In genomic region chr7:115783982-115784917, GRCm38 (mm10) we compare ENCODE assay signal across 17 mouse cellular contexts.
DNase-seq lines count a peak whose midpoint lies in the region; ATAC-seq and TF ChIP-seq lines count a peak whose summit lies in the region.
"Had no signal": no experiment of that assay in that cellular context is flagged by ENCODE, and none has a peak within 500 bp of the region (broad histone marks: within the 10 kb centered on the region; RNA-seq: fewer than 3 reads in every experiment).

No protein-coding gene starts in this region.

- no peak overlapping the region for H3K4me3 ChIP-seq in liver, postnatal 0 days (ENCODE audit: low read depth, low read length)
- H3K4me3 ChIP-seq in heart, embryonic 16.5 days (ENCODE audit: low read length), result no peak overlapping the region
- no peak overlapping the region for H3K4me3 ChIP-seq in liver, embryonic 12.5 days
- H3K4me3 ChIP-seq in stomach, embryonic 14.5 days (ENCODE audit: low read depth, low read length), result no peak overlapping the region
- H3K4me3 ChIP-seq: embryonic facial prominence, embryonic 12.5 days; forebrain, embryonic 12.5 days; hindbrain, embryonic 10.5 days; midbrain, embryonic 15.5 days had no signal

- TF ChIP-seq EP300 in liver, postnatal 0 days (IDR thresholded peaks at IDR 0.05; ENCODE audit: low read depth), result no peak

- H3K27me3 ChIP-seq in liver, postnatal 0 days (ENCODE audit: insufficient read depth, low read length), result no peaks in the 10 kb centered on the region
- no peaks in the 10 kb centered on the region for H3K27me3 ChIP-seq in heart, embryonic 16.5 days (ENCODE audit: control insufficient read depth, insufficient read depth, low read length)
- no peaks in the 10 kb centered on the region for H3K27me3 ChIP-seq in liver, embryonic 12.5 days (replicated peaks)
- H3K27me3 ChIP-seq in stomach, embryonic 14.5 days (ENCODE audit: control insufficient read depth, insufficient read depth, low read length), result no peaks in the 10 kb centered on the region
- H3K27me3 ChIP-seq: embryonic facial prominence, embryonic 12.5 days; forebrain, embryonic 12.5 days; midbrain, embryonic 15.5 days had no signal

- TF ChIP-seq CTCF in liver, postnatal 0 days (IDR thresholded peaks at IDR 0.05; ENCODE audit: low read depth), result no peak

- H3K27ac ChIP-seq in liver, postnatal 0 days (ENCODE audit: low read depth), result no peak overlapping the region
- peak overlapping the region; percentile 72 for H3K27ac ChIP-seq in heart, embryonic 16.5 days (ENCODE audit: low read length)
- no peak overlapping the region for H3K27ac ChIP-seq in liver, embryonic 12.5 days
- no peak overlapping the region for H3K27ac ChIP-seq in stomach, embryonic 14.5 days (ENCODE audit: low read length)
- H3K27ac ChIP-seq: embryonic facial prominence, embryonic 12.5 days; forebrain, embryonic 12.5 days; hindbrain, embryonic 10.5 days; midbrain, embryonic 15.5 days had no signal

- WGBS in liver, postnatal 0 days (ENCODE audit: insufficient replicate concordance), result 90% methylated on average over 8 of the region's 8 CpGs
- WGBS in heart, embryonic 16.5 days, result 53% methylated on average over 8 of the region's 8 CpGs
- 77% methylated on average over 8 of the region's 8 CpGs for WGBS in liver, embryonic 12.5 days (ENCODE audit: insufficient replicate concordance)
- WGBS in stomach, embryonic 14.5 days, result 81% methylated on average over 8 of the region's 8 CpGs

- no peaks in the 10 kb centered on the region for H3K4me1 ChIP-seq in liver, postnatal 0 days (ENCODE audit: insufficient read depth)
- H3K4me1 ChIP-seq in heart, embryonic 16.5 days (ENCODE audit: control insufficient read depth, insufficient read depth, low read length), result peaks cover 15% of the 10 kb centered on the region
- peaks cover 8% of the 10 kb centered on the region for H3K4me1 ChIP-seq in liver, embryonic 12.5 days
- H3K4me1 ChIP-seq in stomach, embryonic 14.5 days (ENCODE audit: control insufficient read depth, insufficient read depth, low read length), result no peaks in the 10 kb centered on the region
- H3K4me1 ChIP-seq: embryonic facial prominence, embryonic 12.5 days; forebrain, embryonic 12.5 days; midbrain, embryonic 15.5 days had no signal

- peak; percentile 25 for DNase-seq in liver
- no peak for DNase-seq in liver, postnatal 0 days
- DNase-seq in spleen, adult 18-20 months, result no peak
- no peak for DNase-seq in testis, postnatal 14 days (ENCODE audit: low spot score)
- no peak for DNase-seq in spleen, postnatal 10 days (ENCODE audit: low spot score in 2 of 2)
- DNase-seq: cerebellum, postnatal 25 days; kidney, adult 9 months; layer of hippocampus, adult 9-11 months; retina, postnatal 1 day; thymus, postnatal 14 days had no signal

- ATAC-seq in liver, postnatal 0 days, result no peak
- peak; percentile 56 for ATAC-seq in heart, embryonic 16.5 days (replicated peaks; ENCODE audit: extremely low read depth, insufficient read depth, low FRiP score)
- ATAC-seq in liver, embryonic 12.5 days, result peak; percentile 60; the same call in 1 of the 2 replicates
- peak; percentile 84 for ATAC-seq in stomach, embryonic 14.5 days (ENCODE audit: insufficient number of reproducible peaks, insufficient read depth, low FRiP score, low read depth)
- ATAC-seq: midbrain, embryonic 15.5 days had no signal

- no peaks in the 10 kb centered on the region for H3K36me3 ChIP-seq in liver, postnatal 0 days (replicated peaks; ENCODE audit: insufficient read depth, low read length)
- no peaks in the 10 kb centered on the region for H3K36me3 ChIP-seq in heart, embryonic 16.5 days (ENCODE audit: control insufficient read depth, insufficient read depth)
- peaks cover 3% of the 10 kb centered on the region for H3K36me3 ChIP-seq in liver, embryonic 12.5 days
- H3K36me3 ChIP-seq in stomach, embryonic 14.5 days (ENCODE audit: control insufficient read depth, insufficient read depth, low read length), result no peaks in the 10 kb centered on the region
- H3K36me3 ChIP-seq: embryonic facial prominence, embryonic 12.5 days; forebrain, embryonic 12.5 days; hindbrain, embryonic 10.5 days; midbrain, embryonic 15.5 days had no signal

- H3K9ac ChIP-seq in liver, postnatal 0 days (replicated peaks), result no peak overlapping the region
- no peak overlapping the region for H3K9ac ChIP-seq in heart, embryonic 16.5 days (ENCODE audit: low read length)
- H3K9ac ChIP-seq in liver, embryonic 12.5 days, result no peak overlapping the region
- no peak overlapping the region for H3K9ac ChIP-seq in stomach, embryonic 14.5 days (replicated peaks; ENCODE audit: low read depth, low read length)
- H3K9ac ChIP-seq: embryonic facial prominence, embryonic 12.5 days; forebrain, embryonic 12.5 days; midbrain, embryonic 15.5 days had no signal

- H3K9me3 ChIP-seq in liver, postnatal 0 days (ENCODE audit: low read length), result no peaks in the 10 kb centered on the region
- 0 out of 2 replicates have a peak, but pooled peaks cover 4% of the 10 kb centered on the region for H3K9me3 ChIP-seq in heart, embryonic 16.5 days (replicated peaks; ENCODE audit: control insufficient read depth, low read length)
- no peaks in the 10 kb centered on the region for H3K9me3 ChIP-seq in liver, embryonic 12.5 days (replicated peaks)
- no peaks in the 10 kb centered on the region for H3K9me3 ChIP-seq in stomach, embryonic 14.5 days (ENCODE audit: control insufficient read depth, low read depth, low read length)
- H3K9me3 ChIP-seq: embryonic facial prominence, embryonic 12.5 days; forebrain, embryonic 12.5 days; midbrain, embryonic 15.5 days had no signal

- no peak overlapping the region for H3K4me2 ChIP-seq in liver, postnatal 0 days (ENCODE audit: low read depth, low read length)
- H3K4me2 ChIP-seq in heart, embryonic 16.5 days (ENCODE audit: low read depth, low read length), result no peak overlapping the region; the same call in 1 of the 2 replicates
- H3K4me2 ChIP-seq in liver, embryonic 12.5 days, result no peak overlapping the region
- H3K4me2 ChIP-seq in stomach, embryonic 14.5 days (replicated peaks; ENCODE audit: low read depth, low read length), result no peak overlapping the region
- H3K4me2 ChIP-seq: embryonic facial prominence, embryonic 12.5 days; forebrain, embryonic 12.5 days; midbrain, embryonic 15.5 days had no signal
